Mouse (Mus musculus): ENCODE measurements at regions not wholly inside any gene's neighbourhood (a gene's known extent, or its start where the extent isn't known, plus 50 kb on each side); places are given as distances from the start of the nearest gene placed in this dataset.
"Not testable (repeated sequence)": the region's sequence is repeated elsewhere in the genome, so short reads cannot be mapped to it uniquely, and the experiment has no call there.

DNA sequence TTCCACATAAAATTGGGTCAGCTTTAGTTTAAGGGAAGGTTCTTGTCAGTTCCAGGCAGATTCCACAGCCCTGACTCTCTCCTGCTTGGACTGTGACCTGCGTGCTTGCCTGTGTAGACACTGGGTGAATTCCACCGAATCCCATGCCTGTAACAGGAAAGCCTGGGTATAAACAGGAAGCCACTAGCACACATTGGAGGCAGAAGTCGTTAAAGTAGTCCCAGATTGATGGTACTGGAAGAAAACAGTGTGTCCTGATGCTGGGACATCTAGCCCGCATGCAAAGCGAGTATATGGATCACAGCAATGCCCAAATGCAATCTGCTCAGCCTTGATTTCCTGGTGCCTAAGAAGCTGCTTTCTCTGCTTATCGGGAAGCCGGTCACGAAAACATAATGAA, 65.4 kb upstream of the Emcn start:
- Histone ChIP-seq H3K4me2 (no peak overlapping the region), H3K9me3 (no peaks in the 10 kb centered on the region), H3K36me3 (no peaks in the 10 kb centered on the region), H3K27me3 (no peaks in the 10 kb centered on the region), H3K4me3 (no peak overlapping the region), H3K9ac (no peak overlapping the region), H3K27ac (replicated peaks) (no peak overlapping the region), H3K4me1 (replicated peaks) (no peaks in the 10 kb centered on the region)
- WGBS: 79% methylated on average over 8 of the region's 8 CpGs
- no peak for ATAC-seq (ENCODE audit: low FRiP score, low read depth)

DNA sequence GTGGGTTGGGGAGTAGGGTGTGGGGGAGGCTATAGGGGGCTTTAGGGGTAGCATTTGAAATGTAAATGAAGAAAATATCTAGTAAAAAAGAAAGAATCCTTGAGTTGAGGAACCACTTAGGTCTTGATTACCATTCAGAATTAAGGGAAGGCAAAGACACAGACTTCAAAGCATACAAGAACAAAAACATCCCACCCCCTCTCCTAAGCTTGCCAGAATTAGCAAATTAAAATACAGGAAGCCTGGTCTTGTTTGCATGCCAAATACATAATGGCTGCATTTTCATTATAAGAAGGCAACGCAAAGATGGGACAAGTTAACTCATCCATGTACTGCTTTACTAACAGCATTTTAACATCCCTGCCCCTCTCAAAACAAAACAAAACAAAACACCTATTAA, 61.6 kb upstream of the Emcn start:
- Histone ChIP-seq H3K27ac (replicated peaks) (no peak overlapping the region), H3K4me1 (replicated peaks) (no peaks in the 10 kb centered on the region), H3K9me3 (no peaks in the 10 kb centered on the region), H3K27me3 (no peaks in the 10 kb centered on the region), H3K9ac (no peak overlapping the region), H3K4me3 (no peak overlapping the region), H3K36me3 (no peaks in the 10 kb centered on the region), H3K4me2 (no peak overlapping the region)
- no peak for ATAC-seq (ENCODE audit: low FRiP score, low read depth)
- WGBS: 38% methylated on average over 1 of the region's 1 CpGs

DNA sequence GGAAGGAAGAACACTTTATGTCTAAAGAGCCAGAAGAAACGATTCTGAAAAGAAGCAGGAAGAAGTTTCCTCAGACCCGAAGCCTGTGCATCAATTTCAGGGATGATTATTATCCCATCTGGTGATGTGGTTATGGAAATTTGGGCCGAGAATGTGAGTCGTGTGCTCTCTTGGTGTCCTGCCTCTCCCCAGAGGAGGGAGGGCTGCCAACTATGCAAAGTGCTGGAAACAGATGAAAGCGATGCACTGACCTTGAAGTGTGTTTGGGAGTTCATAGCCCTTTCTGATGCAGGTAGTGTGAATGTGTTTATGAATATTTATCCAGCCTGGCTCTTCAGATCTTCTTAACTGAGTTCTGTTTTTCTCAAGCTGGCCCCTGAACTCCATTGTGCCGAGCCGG, 59.8 kb upstream of the Emcn start:
- no peaks in the 10 kb centered on the region for H3K27me3 ChIP-seq
- no peak overlapping the region for H3K4me3 ChIP-seq
- H3K27ac ChIP-seq (replicated peaks): no peak overlapping the region
- H3K4me2 ChIP-seq: no peak overlapping the region
- no peak for ATAC-seq (ENCODE audit: low FRiP score, low read depth)
- H3K9me3 ChIP-seq: no peaks in the 10 kb centered on the region
- H3K9ac ChIP-seq: no peak overlapping the region
- no peaks in the 10 kb centered on the region for H3K36me3 ChIP-seq
- H3K4me1 ChIP-seq (replicated peaks): no peaks in the 10 kb centered on the region
- 77% methylated on average over 7 of the region's 7 CpGs for WGBS

DNA sequence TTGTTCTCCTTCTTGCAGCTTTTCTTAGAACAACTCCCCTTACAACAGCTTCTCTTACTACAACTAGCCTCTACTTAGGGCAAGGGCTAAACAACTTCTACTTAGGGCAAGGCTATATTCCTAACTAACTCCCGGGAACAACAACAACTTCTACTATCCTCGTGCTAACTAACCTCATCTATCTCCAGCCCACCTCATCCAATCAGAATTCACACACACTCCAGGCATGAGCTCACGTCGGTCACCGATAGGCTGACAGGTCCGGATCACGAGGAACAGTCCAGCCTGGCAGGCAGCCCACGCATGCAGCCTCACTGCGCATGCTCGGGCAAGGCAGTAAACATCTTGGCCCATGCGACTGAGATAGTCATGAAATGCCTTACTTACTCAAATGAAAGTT, 53.3 kb upstream of the Emcn start:
- not testable (repeated sequence) for H3K27ac ChIP-seq (replicated peaks); H3K9me3 ChIP-seq; H3K36me3 ChIP-seq; ATAC-seq (ENCODE audit: low FRiP score, low read depth); H3K4me1 ChIP-seq (replicated peaks); H3K27me3 ChIP-seq; H3K4me2 ChIP-seq; H3K9ac ChIP-seq; H3K4me3 ChIP-seq
- 95% methylated on average over 11 of the region's 11 CpGs for WGBS

DNA sequence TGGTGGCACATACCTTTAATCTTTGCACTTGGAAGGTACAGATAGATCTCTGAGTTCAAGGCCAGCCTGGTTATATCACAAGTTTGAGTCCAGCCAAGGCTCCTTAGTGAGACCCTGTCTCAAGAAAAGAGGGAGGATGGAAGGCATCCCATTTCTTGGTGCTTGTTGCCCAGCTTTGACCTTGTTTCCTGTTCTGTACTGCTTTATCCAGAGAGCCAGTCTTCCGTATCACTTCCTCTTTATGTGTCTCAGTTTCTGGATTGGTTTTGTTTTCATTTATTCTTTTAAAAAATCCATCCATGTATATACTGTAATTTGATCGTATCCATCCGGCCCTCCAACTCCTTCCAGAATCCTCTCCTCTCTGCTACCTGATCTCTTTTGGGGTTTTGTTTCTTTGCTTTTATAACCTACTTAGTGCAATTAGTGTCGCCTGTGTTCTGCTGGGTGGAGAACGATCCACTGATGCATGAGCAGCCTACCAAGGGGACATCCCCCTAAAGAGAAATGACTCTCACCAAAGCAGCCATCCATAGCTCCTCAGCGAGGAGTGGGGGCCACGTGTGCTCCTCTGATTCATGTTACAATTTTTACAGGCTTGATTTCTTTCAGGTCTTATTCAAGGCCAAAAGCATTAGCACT, 52.4 kb upstream of the Emcn start:
- Histone ChIP-seq H3K4me1 (replicated peaks) (no peaks in the 10 kb centered on the region), H3K36me3 (no peaks in the 10 kb centered on the region), H3K4me3 (no peak overlapping the region), H3K27ac (replicated peaks) (no peak overlapping the region), H3K4me2 (no peak overlapping the region), H3K9me3 (no peaks in the 10 kb centered on the region), H3K27me3 (no peaks in the 10 kb centered on the region), H3K9ac (no peak overlapping the region)
- ATAC-seq (ENCODE audit: low FRiP score, low read depth): no peak
- WGBS: 83% methylated on average over 7 of the region's 7 CpGs

DNA sequence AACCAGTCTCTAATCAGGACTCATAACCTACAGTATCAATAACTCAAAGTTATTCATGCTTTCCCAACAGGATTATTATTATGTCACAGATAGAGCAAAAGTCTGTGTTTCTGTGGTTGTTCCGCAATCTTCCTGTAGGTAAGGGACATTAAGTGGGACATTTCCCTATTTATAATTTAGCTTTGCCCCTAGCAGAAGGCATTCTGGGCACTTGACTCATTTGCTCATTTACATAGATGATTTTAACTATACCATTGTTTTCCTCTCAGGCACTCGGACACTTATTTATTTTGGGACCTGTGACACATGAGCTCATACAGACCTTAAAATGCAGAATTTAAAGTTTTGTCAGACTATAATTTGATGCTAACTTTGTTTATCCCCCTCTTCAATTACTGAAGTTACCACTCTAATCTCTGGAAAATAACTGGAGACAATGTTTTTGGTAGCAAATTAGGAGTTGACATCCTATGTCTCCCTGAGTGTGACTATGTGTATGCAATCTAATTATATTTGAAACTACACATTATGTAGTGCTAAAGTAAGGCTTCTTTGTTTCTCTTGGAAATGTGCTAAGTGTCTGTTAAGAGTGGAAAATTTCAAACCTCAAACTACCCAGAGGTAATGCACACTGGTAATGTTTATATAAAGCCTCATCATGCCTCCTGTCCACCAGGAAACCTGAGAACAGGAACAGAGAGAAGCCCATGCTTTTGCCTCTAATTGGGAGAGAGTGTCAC, 51.8 kb upstream of the Emcn start:
- no peak for ATAC-seq (ENCODE audit: low FRiP score, low read depth)
- Histone ChIP-seq H3K4me2 (no peak overlapping the region), H3K27me3 (no peaks in the 10 kb centered on the region), H3K9me3 (no peaks in the 10 kb centered on the region), H3K9ac (no peak overlapping the region), H3K4me3 (no peak overlapping the region), H3K36me3 (no peaks in the 10 kb centered on the region), H3K27ac (replicated peaks) (no peak overlapping the region), H3K4me1 (replicated peaks) (no peaks in the 10 kb centered on the region)
- 86% methylated on average over 2 of the region's 2 CpGs for WGBS

DNA sequence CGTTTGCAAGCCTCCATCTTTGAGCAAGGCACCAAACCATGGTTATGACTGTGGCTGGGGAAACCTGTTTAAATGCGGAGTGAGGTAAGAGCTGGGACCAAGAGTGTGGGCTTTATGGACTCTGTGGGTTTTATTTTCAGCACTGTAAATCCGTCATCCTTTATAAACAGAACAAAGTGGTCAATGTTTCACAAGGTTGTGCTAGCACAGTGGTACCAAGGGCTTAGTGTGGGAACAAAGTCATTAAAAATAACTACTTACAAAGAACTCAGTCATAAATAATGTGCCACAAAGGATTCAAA, 51.2 kb upstream of the Emcn start:
- H3K4me3 ChIP-seq: no peak overlapping the region
- no peak overlapping the region for H3K27ac ChIP-seq (replicated peaks)
- no peaks in the 10 kb centered on the region for H3K9me3 ChIP-seq
- no peaks in the 10 kb centered on the region for H3K36me3 ChIP-seq
- no peaks in the 10 kb centered on the region for H3K4me1 ChIP-seq (replicated peaks)
- WGBS: 71% methylated on average over 3 of the region's 3 CpGs
- H3K9ac ChIP-seq: no peak overlapping the region
- H3K27me3 ChIP-seq: no peaks in the 10 kb centered on the region
- ATAC-seq (ENCODE audit: low FRiP score, low read depth): no peak
- no peak overlapping the region for H3K4me2 ChIP-seq

All from hindbrain, embryonic 15.5 days (tissue).